Mouse (Mus musculus): ENCODE measurements at regions not wholly inside any gene's neighbourhood (a gene's known extent, or its start where the extent isn't known, plus 50 kb on each side); places are given as distances from the start of the nearest gene placed in this dataset.

GRCm38 (mm10) chr15:65455203-65455816 lies 440.6 kb upstream of the Gm21961 start:
- no peak for TF ChIP-seq CTCF (IDR thresholded peaks at IDR 0.05)
- TF ChIP-seq POLR2A (IDR thresholded peaks at IDR 0.05; ENCODE audit: insufficient read depth, low read depth, low read length) = no peak

Measured in heart, adult 2 months (tissue).